Mouse (Mus musculus) MEL (cell line): Measurements from ENCODE around the gene Tmub2. TPM values are rescaled to one million over a fixed set of nuclear protein-coding genes. Genes with fewer than 3 reads are reported as not detected.

ENCODE experiments used
- DNase-seq: peaks from one replicate; pipeline ENCODE4 v3.0.0; 2011; ENCODE audit warnings: low read depth, low spot score
- H3K27ac ChIP-seq: 2 replicates; pipeline ENCODE4 v1.5.1; 2012; ENCODE audit warnings: low read depth, mild to moderate bottlenecking, control low read depth, low read length, moderate library complexity; ENCODE audit not compliant: control insufficient read depth
- H3K27me3 ChIP-seq, 2 experiments: fragments of 150-350 bp in 1 of 2; sonication (generic) in 1 of 2; 2 replicates each; pipeline ENCODE4 v1.6.1; 2012; ENCODE audit warnings: low read length in 2 of 2, mild to moderate bottlenecking in 2 of 2, improper control_type of control experiment in 1 of 2, moderate library complexity in 1 of 2; ENCODE audit not compliant: insufficient read depth in 2 of 2, control insufficient read depth in 1 of 2
- H3K36me3 ChIP-seq, 2 experiments: 2 replicates each; pipeline ENCODE4 v1.6.1; 2012 to 2014; ENCODE audit warnings: low read length in 2 of 2, improper control_type of control experiment in 1 of 2, inconsistent platforms in 1 of 2, mild to moderate bottlenecking in 1 of 2; ENCODE audit not compliant: insufficient read depth in 2 of 2, control insufficient read depth in 1 of 2
- H3K4me1 ChIP-seq, 2 experiments: fragments of 150-350 bp in 1 of 2; sonication (generic) in 1 of 2; 2 replicates each; pipeline ENCODE4 v1.6.1; 2012; ENCODE audit warnings: low read length in 2 of 2, improper control_type of control experiment in 1 of 2, mild to moderate bottlenecking in 1 of 2; ENCODE audit not compliant: insufficient read depth in 2 of 2, control insufficient read depth in 1 of 2
- H3K4me3 ChIP-seq, 2 experiments: fragments of 150-350 bp in 1 of 2; sonication (generic) in 1 of 2; 2 replicates each; pipeline ENCODE4 v1.5.1; 2012; ENCODE audit warnings: low read depth in 2 of 2, low read length in 2 of 2, mild to moderate bottlenecking in 2 of 2, moderate library complexity in 2 of 2, control low read depth in 1 of 2, improper control_type of control experiment in 1 of 2; ENCODE audit not compliant: control insufficient read depth in 1 of 2, insufficient read depth in 1 of 2
- H3K79me2 ChIP-seq: 2 replicates; pipeline ENCODE4 v1.6.1; 2012; ENCODE audit warnings: mild to moderate bottlenecking, low read length, moderate library complexity; ENCODE audit not compliant: control insufficient read depth, poor library complexity, insufficient read depth
- H3K9ac ChIP-seq: 2 replicates; pipeline ENCODE4 v1.6.1; 2012; ENCODE audit warnings: low read depth, mild to moderate bottlenecking, control low read depth, low read length, moderate library complexity; ENCODE audit not compliant: control insufficient read depth, poor library complexity, severe bottlenecking
- H3K9me3 ChIP-seq: fragments of 150-350 bp; sonication (generic); replicated peaks from 2 replicates; pipeline ENCODE4 v1.6.1; 2012; ENCODE audit warnings: mild to moderate bottlenecking, low read length, improper control_type of control experiment, moderate library complexity; ENCODE audit not compliant: insufficient read depth
- CTCF ChIP-seq, 3 experiments: IDR thresholded peaks in 2 of 3; conservative IDR thresholded peaks in 1 of 3; 2 replicates each; pipeline ENCODE4 v1.5.1; 2011 to 2012; ENCODE audit warnings: low read length in 3 of 3, low read depth in 2 of 3, mild to moderate bottlenecking in 2 of 3, improper control_type of control experiment in 1 of 3, inconsistent platforms in 1 of 3, mixed read lengths in 1 of 3, moderate library complexity in 1 of 3; ENCODE audit not compliant: control insufficient read depth in 1 of 3, insufficient read depth in 1 of 3, poor library complexity in 1 of 3, severe bottlenecking in 1 of 3
- E2F4 ChIP-seq: IDR thresholded peaks from 2 replicates; pipeline ENCODE4 v1.6.1; 2011; ENCODE audit warnings: low read depth, low read length, improper control_type of control experiment, borderline replicate concordance
- ELF1 ChIP-seq: IDR thresholded peaks from 2 replicates; pipeline ENCODE4 v1.6.1; 2014; ENCODE audit warnings: low read depth, mild to moderate bottlenecking, inconsistent platforms, low read length, improper control_type of control experiment, moderate library complexity
- EP300 ChIP-seq, 2 experiments: IDR thresholded peaks; 2 replicates each; pipeline ENCODE4 v1.6.1; 2011; ENCODE audit warnings: improper control_type of control experiment in 2 of 2, low read length in 2 of 2, low read depth in 1 of 2, mild to moderate bottlenecking in 1 of 2
- GABPA ChIP-seq: IDR thresholded peaks from 2 replicates; pipeline ENCODE4 v1.6.1; 2012; ENCODE audit warnings: low read depth, mild to moderate bottlenecking, inconsistent platforms, low read length, improper control_type of control experiment, moderate library complexity
- JUND ChIP-seq: IDR thresholded peaks from 2 replicates; pipeline ENCODE4 v1.6.1; 2011; ENCODE audit warnings: low read depth, mild to moderate bottlenecking, improper control_type of control experiment, low read length
- MAX ChIP-seq: IDR thresholded peaks from 2 replicates; pipeline ENCODE4 v1.6.1; 2011; ENCODE audit warnings: low read length, improper control_type of control experiment
- MEF2A ChIP-seq: IDR thresholded peaks from 2 replicates; pipeline ENCODE4 v1.6.1; 2014; ENCODE audit warnings: low read depth, mild to moderate bottlenecking, inconsistent platforms, low read length, improper control_type of control experiment; ENCODE audit not compliant: poor library complexity, insufficient replicate concordance, severe bottlenecking; ENCODE audit errors: extremely low read depth
- MYC ChIP-seq: IDR thresholded peaks from 2 replicates; pipeline ENCODE4 v1.6.1; 2011; ENCODE audit warnings: low read depth, mild to moderate bottlenecking, low read length, improper control_type of control experiment, moderate library complexity
- POLR2A ChIP-seq, 2 experiments: IDR thresholded peaks; 2 replicates each; pipeline ENCODE4 v1.6.1; 2011 to 2012; ENCODE audit warnings: low read length in 2 of 2, mild to moderate bottlenecking in 2 of 2, control low read depth in 1 of 2, improper control_type of control experiment in 1 of 2, low read depth in 1 of 2, moderate library complexity in 1 of 2; ENCODE audit not compliant: control insufficient read depth in 1 of 2, insufficient read depth in 1 of 2, poor library complexity in 1 of 2
- POLR2AphosphoS2 ChIP-seq: IDR thresholded peaks from 2 replicates; pipeline ENCODE4 v1.6.1; 2011; ENCODE audit warnings: low read length, improper control_type of control experiment
- POLR2AphosphoS5 ChIP-seq: IDR thresholded peaks from 2 replicates; pipeline ENCODE4 v1.6.1; 2012; ENCODE audit warnings: low read depth, borderline replicate concordance, mild to moderate bottlenecking, inconsistent platforms, low read length, moderate library complexity, mixed read lengths
- RAD21 ChIP-seq: IDR thresholded peaks from 2 replicates; pipeline ENCODE4 v1.6.1; 2011; ENCODE audit warnings: mild to moderate bottlenecking, low read depth, low read length, improper control_type of control experiment
- SIN3A ChIP-seq: IDR thresholded peaks from 2 replicates; pipeline ENCODE4 v1.6.1; 2012; ENCODE audit warnings: low read length, improper control_type of control experiment, inconsistent platforms
- SMC3 ChIP-seq: IDR thresholded peaks from 2 replicates; pipeline ENCODE4 v1.6.1; 2011; ENCODE audit warnings: low read depth, low read length, improper control_type of control experiment
- TCF12 ChIP-seq: IDR thresholded peaks from 2 replicates; pipeline ENCODE4 v1.6.1; 2014; ENCODE audit warnings: low read depth, mild to moderate bottlenecking, inconsistent platforms, low read length, improper control_type of control experiment, moderate library complexity
- UBTF ChIP-seq: IDR thresholded peaks from 2 replicates; pipeline ENCODE4 v1.6.1; 2012; ENCODE audit warnings: low read depth, mild to moderate bottlenecking, inconsistent platforms, low read length, improper control_type of control experiment, moderate library complexity, borderline replicate concordance; ENCODE audit not compliant: insufficient read depth
- USF2 ChIP-seq, 2 experiments: IDR thresholded peaks; 2 replicates each; pipeline ENCODE4 v1.6.1; 2011 to 2012; ENCODE audit warnings: improper control_type of control experiment in 2 of 2, low read length in 2 of 2, borderline replicate concordance in 1 of 2, inconsistent platforms in 1 of 2, low read depth in 1 of 2, mild to moderate bottlenecking in 1 of 2; ENCODE audit not compliant: insufficient read depth in 1 of 2
- ZC3H11A ChIP-seq: IDR thresholded peaks from 2 replicates; pipeline ENCODE4 v1.6.1; 2012; ENCODE audit warnings: low read depth, mild to moderate bottlenecking, inconsistent platforms, low read length, improper control_type of control experiment
- ZKSCAN1 ChIP-seq: IDR thresholded peaks from 2 replicates; pipeline ENCODE4 v1.6.1; 2012; ENCODE audit warnings: low read depth, mild to moderate bottlenecking, inconsistent platforms, low read length, improper control_type of control experiment, moderate library complexity
- ZMIZ1 ChIP-seq: IDR thresholded peaks from 2 replicates; pipeline ENCODE4 v1.6.1; 2012; ENCODE audit warnings: low read depth, mild to moderate bottlenecking, inconsistent platforms, low read length, improper control_type of control experiment, moderate library complexity
- ZNF384 ChIP-seq: IDR thresholded peaks from 2 replicates; pipeline ENCODE4 v1.6.1; 2012; ENCODE audit warnings: low read depth, mild to moderate bottlenecking, inconsistent platforms, low read length, improper control_type of control experiment
- polyA plus RNA-seq, 2 experiments: library from polyadenylated mRNA; stranded (reverse) in 1 of 2; unstranded in 1 of 2; fragments of >175 nt in 1 of 2; fragments of >200 nt in 1 of 2; gene quantifications; 2 replicates each; pipeline versions ENCODE4 v1.2.1 to v1.2.4; 2012; ENCODE audit warnings: low replicate concordance in 2 of 2, low read depth in 1 of 2; ENCODE audit not compliant: insufficient read length in 2 of 2, insufficient read depth in 1 of 2, missing spikeins in 1 of 2
- total RNA-seq: library from RNA; depleted of rRNA; stranded (reverse); fragments of 300-350 nt; gene quantifications from 2 replicates; pipeline ENCODE4 v1.2.3, GENCODE M21; 2012

Gene Tmub2
- total and polyA plus RNA-seq, 3 experiments: 29.3 to 40.5 TPM; not detected in 1

DNA sequence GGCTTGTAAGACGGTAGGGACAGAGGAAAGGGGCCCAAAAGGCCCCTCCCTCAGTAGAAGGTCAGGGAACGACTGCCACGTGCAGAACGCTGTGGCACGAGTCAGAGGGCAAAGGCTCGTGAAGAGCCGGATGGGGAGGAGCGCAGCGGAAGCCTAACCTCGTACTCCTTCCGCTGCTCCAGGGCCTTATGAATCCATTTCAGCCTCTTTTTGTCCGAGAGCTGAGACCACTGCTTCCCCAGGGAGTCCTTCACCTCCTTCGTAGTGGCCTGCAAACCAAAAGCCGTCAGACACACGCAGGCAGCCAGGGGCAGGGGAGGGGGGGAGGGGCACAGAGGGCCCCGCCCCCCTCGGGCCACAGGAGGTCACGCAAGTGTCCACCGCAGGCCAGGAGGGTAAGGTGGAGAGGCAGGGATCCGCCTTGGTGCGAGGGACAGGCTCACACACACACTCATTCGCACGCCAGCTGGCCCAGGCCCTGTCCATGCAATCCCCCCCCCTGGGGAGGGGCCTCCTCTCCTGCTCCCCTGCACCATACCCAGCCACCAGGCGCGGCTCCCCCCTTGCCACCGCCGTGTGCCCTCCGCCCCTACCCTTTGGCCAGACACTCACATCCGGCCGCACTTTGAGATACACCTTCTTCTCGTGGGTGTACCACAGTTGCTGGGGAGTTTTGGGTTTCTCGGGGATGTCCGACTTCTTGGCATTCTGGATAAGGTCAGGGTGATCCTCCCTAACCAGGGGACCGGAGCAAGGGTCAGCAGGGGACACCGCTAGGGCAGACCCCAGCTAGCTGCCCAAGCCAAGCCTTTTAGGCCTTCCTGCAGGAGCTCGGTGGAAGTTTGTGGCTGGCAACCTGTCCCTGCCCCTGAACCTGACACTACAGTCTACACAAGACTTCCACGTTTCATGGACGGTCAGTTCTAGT is 26.3 kb downstream of the Tmub2 start:
- Histone ChIP-seq H3K36me3 (peaks cover 4 to 18% of the 10 kb centered on the region in 2 experiments), H3K9ac (no peak overlapping the region), H3K27me3 (no peaks in the 10 kb centered on the region), H3K4me3 (no peak overlapping the region), H3K9me3 (no peaks in the 10 kb centered on the region), H3K4me1 (peaks cover 4 to 18% of the 10 kb centered on the region in 2 experiments), H3K79me2 (peaks cover 21% of the 10 kb centered on the region), H3K27ac (no peak overlapping the region)
- TF ChIP-seq CTCF (IDR thresholded peaks at IDR 0.05 in 2 of 3, conservative IDR thresholded peaks at IDR 0.05 in 1 of 3; ENCODE audit: control insufficient read depth in 1 of 3, insufficient read depth in 1 of 3, low read depth in 2 of 3, low read length in 3 of 3, poor library complexity in 1 of 3, severe bottlenecking in 1 of 3) (no peak), POLR2A (IDR thresholded peaks at IDR 0.05; ENCODE audit: control insufficient read depth in 1 of 2, insufficient read depth in 1 of 2, low read depth in 1 of 2, low read length in 2 of 2, poor library complexity in 1 of 2) (peak in 1 of 2 experiments; percentile 37; a peak in 2 of 4 replicates)
- no peak for DNase-seq

DNA sequence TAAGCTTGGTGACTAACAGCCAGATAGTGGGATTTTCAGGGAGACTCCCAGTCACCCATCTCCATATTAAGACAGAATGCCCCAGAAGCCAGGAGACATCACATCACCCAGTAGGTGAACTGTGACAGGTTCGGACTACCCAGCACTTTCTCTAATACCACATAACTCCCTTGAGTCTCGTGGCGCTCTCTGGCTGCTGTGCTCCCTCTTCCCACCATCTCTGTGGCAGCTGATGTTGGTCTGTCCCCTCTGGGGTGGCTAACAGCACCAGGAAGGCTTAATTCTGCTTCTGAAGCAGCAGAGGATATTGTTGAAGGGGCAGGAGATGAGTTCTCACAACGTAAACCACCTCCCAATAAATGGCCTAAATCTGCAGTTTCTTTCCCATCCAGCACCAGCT is 27.2 kb downstream of the Tmub2 start:
- Histone ChIP-seq H3K9ac (no peak overlapping the region), H3K36me3 (peaks cover 4 to 18% of the 10 kb centered on the region in 2 experiments), H3K4me3 (no peak overlapping the region), H3K79me2 (peaks cover 29% of the 10 kb centered on the region), H3K27ac (no peak overlapping the region), H3K4me1 (peaks cover 4 to 18% of the 10 kb centered on the region in 2 experiments), H3K27me3 (no peaks in the 10 kb centered on the region), H3K9me3 (no peaks in the 10 kb centered on the region)
- no peak for TF ChIP-seq GABPA
- TF ChIP-seq MYC: no peak
- no peak for TF ChIP-seq ZKSCAN1
- no peak for TF ChIP-seq MAX
- TF ChIP-seq POLR2A (IDR thresholded peaks at IDR 0.05; ENCODE audit: control insufficient read depth in 1 of 2, insufficient read depth in 1 of 2, low read depth in 1 of 2, low read length in 2 of 2, poor library complexity in 1 of 2): no peak
- TF ChIP-seq POLR2AphosphoS2: no peak; the same call in 1 of the 2 replicates
- TF ChIP-seq ZC3H11A: no peak
- no peak for TF ChIP-seq MEF2A
- no peak for TF ChIP-seq EP300 (IDR thresholded peaks at IDR 0.05; ENCODE audit: low read depth in 1 of 2, low read length in 2 of 2)
- DNase-seq: no peak

GRCm38 (mm10) chr11:102312586-102312985 is 27.9 kb downstream of the Tmub2 start:
- peaks cover 4 to 18% of the 10 kb centered on the region in 2 experiments; a peak in 3 of 4 replicates for H3K36me3 ChIP-seq
- no peak for DNase-seq
- no peak overlapping the region for H3K4me3 ChIP-seq
- no peak for TF ChIP-seq POLR2AphosphoS5
- no peak for TF ChIP-seq JUND
- TF ChIP-seq USF2 (IDR thresholded peaks at IDR 0.05; ENCODE audit: borderline replicate concordance in 1 of 2, insufficient read depth in 1 of 2, low read depth in 1 of 2, low read length in 2 of 2): no peak
- no peak for TF ChIP-seq ZC3H11A
- no peak for TF ChIP-seq SIN3A
- TF ChIP-seq ZNF384: no peak
- no peak for TF ChIP-seq TCF12
- no peak for TF ChIP-seq POLR2A (IDR thresholded peaks at IDR 0.05; ENCODE audit: control insufficient read depth in 1 of 2, insufficient read depth in 1 of 2, low read depth in 1 of 2, low read length in 2 of 2, poor library complexity in 1 of 2)
- no peak for TF ChIP-seq SMC3
- TF ChIP-seq ELF1: no peak
- no peak for TF ChIP-seq RAD21
- no peak for TF ChIP-seq E2F4
- TF ChIP-seq POLR2AphosphoS2: no peak; the same call in 1 of the 2 replicates
- TF ChIP-seq GABPA: no peak
- TF ChIP-seq UBTF: no peak
- TF ChIP-seq ZMIZ1: no peak
- TF ChIP-seq, all 39 proteins: peak for 0
- no peak overlapping the region for H3K27ac ChIP-seq
- peaks cover 35% of the 10 kb centered on the region for H3K79me2 ChIP-seq
- no peaks in the 10 kb centered on the region for H3K27me3 ChIP-seq
- H3K9ac ChIP-seq: no peak overlapping the region
- no peaks in the 10 kb centered on the region for H3K9me3 ChIP-seq
- H3K4me1 ChIP-seq: peaks cover 4 to 18% of the 10 kb centered on the region in 2 experiments
